Mouse (Mus musculus) neural tube, embryonic 12.5 days (tissue): ENCODE measurements around the gene Sv2c. TPM values are rescaled to one million over a fixed set of nuclear protein-coding genes. Genes with fewer than 3 reads are reported as not detected.

Experiments
- ATAC-seq: fragments of 200-750 bp; cut with Nextera tagmentation; 2 replicates; pipeline ENCODE4 v1.8.0; 2017; ENCODE audit warnings: low read depth, mild to moderate bottlenecking, moderate TSS enrichment, moderate library complexity; ENCODE audit not compliant: low FRiP score
- H3K27ac ChIP-seq: fragments of 300-500 bp; sonication (generic); 2 replicates; pipeline ENCODE4 v1.5.1; 2016
- H3K27me3 ChIP-seq: fragments of 300-500 bp; sonication (generic); replicated peaks from 2 replicates; pipeline ENCODE4 v1.6.1; 2016; ENCODE audit warnings: mild to moderate bottlenecking
- H3K36me3 ChIP-seq: fragments of 300-500 bp; sonication (generic); 2 replicates; pipeline ENCODE4 v1.6.1; 2016; ENCODE audit warnings: mild to moderate bottlenecking
- H3K4me1 ChIP-seq: fragments of 300-500 bp; sonication (generic); 2 replicates; pipeline ENCODE4 v1.6.1; 2016
- H3K4me2 ChIP-seq: fragments of 300-500 bp; sonication (generic); replicated peaks from 2 replicates; pipeline ENCODE4 v1.6.1; 2016; ENCODE audit warnings: mild to moderate bottlenecking
- H3K4me3 ChIP-seq: fragments of 300-500 bp; sonication (generic); 2 replicates; pipeline ENCODE4 v1.5.1; 2016
- H3K9ac ChIP-seq: fragments of 300-500 bp; sonication (generic); 2 replicates; pipeline ENCODE4 v1.6.1; 2016; ENCODE audit warnings: mild to moderate bottlenecking
- H3K9me3 ChIP-seq: fragments of 300-500 bp; sonication (generic); 2 replicates; pipeline ENCODE4 v1.6.1; 2016; ENCODE audit warnings: mild to moderate bottlenecking
- WGBS: fragments of 180-500 bp; shearing (Covaris S2); methylation state at CpG from one replicate; pipeline ENCODE4 v1.1.7; 2016; 5-methylcytosine and 5-hydroxymethylcytosine counted together
- polyA plus RNA-seq: library from polyadenylated mRNA; unstranded; fragments of >200 nt; fragmentation: Nextera tagmentation; extraction: Ambion mirVana; gene quantifications from 2 replicates; pipeline ENCODE4 v1.2.1, GENCODE M21; 2016

The Sv2c gene
- polyA plus RNA-seq, 1 experiment from 2014 or later = 16.4 TPM

DNA sequence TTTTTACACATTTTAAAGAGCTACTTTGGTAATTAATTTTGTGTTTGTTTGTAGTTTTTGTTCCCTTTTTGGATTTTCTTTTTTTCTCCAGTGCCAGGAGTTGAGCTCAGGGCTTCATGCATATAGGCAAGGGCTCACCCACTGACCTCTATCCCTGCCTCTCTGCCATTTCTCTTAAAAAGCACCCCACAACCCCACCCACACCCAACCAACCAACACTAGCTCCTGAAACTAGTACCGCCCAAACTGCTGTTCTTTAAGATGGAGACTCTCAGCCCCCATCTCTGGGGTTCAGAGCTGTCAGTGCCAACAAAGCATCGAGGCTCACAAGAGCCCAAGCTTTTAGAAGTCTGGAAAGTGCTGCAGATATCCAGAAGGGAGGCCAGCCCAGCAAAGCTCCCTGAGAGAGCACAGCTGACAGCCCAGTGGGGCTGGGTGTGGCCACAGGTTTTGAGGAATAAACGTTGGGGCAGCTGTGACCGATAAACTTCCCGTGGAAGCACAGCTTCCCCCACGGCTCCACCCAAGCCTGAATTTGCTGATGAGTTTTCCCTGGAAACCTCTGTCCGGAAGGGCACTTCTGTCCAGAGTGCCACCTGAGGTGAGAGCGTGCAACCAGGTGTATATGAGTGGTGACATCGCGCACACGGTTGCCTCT lies 181.8 kb downstream of the Sv2c start:
- Histone ChIP-seq H3K9me3 (no peaks in the 10 kb centered on the region), H3K9ac (no peak overlapping the region), H3K36me3 (no peaks in the 10 kb centered on the region), H3K4me2 (no peak overlapping the region), H3K27ac (no peak overlapping the region), H3K4me3 (no peak overlapping the region), H3K27me3 (no peaks in the 10 kb centered on the region), H3K4me1 (0 out of 2 replicates have a peak, but pooled peaks cover 4% of the 10 kb centered on the region)
- 83% methylated on average over 11 of the region's 11 CpGs for WGBS
- no peak for ATAC-seq

DNA sequence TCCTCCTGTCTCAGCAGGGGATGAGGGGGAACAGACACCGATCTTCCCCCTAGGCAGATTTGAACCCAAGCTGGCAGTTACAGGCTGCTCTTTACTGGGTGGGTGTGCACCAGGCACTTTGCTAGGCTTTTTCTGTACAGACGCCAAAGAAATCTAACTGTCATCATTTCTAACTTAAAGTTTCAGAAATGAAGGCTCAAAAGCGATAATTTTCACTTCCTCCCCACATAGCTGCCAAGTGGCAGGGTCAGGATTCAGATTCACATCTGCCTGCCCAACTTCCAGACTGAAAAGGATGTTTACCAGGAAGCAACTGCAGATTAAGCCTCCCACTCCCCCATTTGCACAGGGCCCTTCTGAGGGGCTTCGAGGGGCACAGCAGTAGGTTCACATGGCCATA lies 183.0 kb downstream of the Sv2c start:
- 83% methylated on average over 4 of the region's 4 CpGs for WGBS
- ATAC-seq = no peak
- no peak overlapping the region for H3K4me2 ChIP-seq
- H3K27ac ChIP-seq = no peak overlapping the region
- H3K9me3 ChIP-seq = no peaks in the 10 kb centered on the region
- H3K9ac ChIP-seq = no peak overlapping the region
- H3K36me3 ChIP-seq = no peaks in the 10 kb centered on the region
- H3K4me3 ChIP-seq = no peak overlapping the region
- H3K4me1 ChIP-seq = 0 out of 2 replicates have a peak, but pooled peaks cover 4% of the 10 kb centered on the region
- no peaks in the 10 kb centered on the region for H3K27me3 ChIP-seq

DNA sequence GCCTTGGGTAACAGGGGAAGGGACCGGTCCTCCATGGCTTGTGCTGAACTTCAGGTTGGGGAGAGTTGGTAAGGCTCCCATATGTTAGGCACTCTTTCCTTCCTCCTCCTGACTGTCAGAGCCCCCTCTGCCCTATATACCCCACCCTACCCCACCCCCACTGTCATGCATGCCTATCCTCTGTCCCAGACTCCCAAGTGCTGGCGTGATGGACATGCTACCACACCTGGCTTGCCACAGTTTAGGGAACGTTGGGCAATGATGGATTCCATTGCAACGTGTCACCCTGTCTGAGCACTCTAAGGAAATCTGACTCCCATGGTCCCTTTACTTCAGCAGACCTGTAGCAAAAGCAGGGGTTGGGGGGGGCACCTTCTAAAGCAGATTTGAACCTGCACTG lies 183.6 kb downstream of the Sv2c start:
- H3K27me3 ChIP-seq = no peaks in the 10 kb centered on the region
- no peaks in the 10 kb centered on the region for H3K9me3 ChIP-seq
- H3K4me2 ChIP-seq = no peak overlapping the region
- no peak overlapping the region for H3K9ac ChIP-seq
- H3K4me1 ChIP-seq = 0 out of 2 replicates have a peak, but pooled peaks cover 3% of the 10 kb centered on the region
- ATAC-seq = no peak
- H3K4me3 ChIP-seq = no peak overlapping the region
- no peaks in the 10 kb centered on the region for H3K36me3 ChIP-seq
- WGBS = 90% methylated on average over 4 of the region's 4 CpGs
- H3K27ac ChIP-seq = no peak overlapping the region

DNA sequence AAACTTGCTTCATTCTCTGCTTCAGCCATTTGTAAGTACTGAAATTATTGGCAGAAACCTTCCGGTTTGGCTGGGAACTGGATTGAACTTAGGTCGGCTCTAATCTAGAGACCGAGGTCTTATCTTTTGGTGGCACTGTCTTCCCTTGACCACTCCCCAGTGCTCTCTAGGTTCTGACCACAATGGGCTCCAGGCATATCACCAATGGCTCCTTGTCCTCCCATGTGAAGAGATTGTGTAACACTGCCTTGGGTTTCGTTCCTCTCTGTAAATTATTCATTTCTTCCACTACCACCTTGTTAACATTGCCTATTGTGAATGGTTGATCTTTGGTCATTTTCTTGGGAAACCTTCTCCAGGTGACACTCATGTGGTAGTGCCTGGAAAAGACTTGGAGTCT lies 184.0 kb downstream of the Sv2c start:
- Histone ChIP-seq H3K27me3 (no peaks in the 10 kb centered on the region), H3K4me2 (no peak overlapping the region), H3K27ac (no peak overlapping the region), H3K36me3 (no peaks in the 10 kb centered on the region), H3K9me3 (no peaks in the 10 kb centered on the region), H3K4me3 (no peak overlapping the region), H3K4me1 (no peaks in the 10 kb centered on the region), H3K9ac (no peak overlapping the region)
- WGBS = 92% methylated on average over 4 of the region's 4 CpGs
- ATAC-seq = no peak

DNA sequence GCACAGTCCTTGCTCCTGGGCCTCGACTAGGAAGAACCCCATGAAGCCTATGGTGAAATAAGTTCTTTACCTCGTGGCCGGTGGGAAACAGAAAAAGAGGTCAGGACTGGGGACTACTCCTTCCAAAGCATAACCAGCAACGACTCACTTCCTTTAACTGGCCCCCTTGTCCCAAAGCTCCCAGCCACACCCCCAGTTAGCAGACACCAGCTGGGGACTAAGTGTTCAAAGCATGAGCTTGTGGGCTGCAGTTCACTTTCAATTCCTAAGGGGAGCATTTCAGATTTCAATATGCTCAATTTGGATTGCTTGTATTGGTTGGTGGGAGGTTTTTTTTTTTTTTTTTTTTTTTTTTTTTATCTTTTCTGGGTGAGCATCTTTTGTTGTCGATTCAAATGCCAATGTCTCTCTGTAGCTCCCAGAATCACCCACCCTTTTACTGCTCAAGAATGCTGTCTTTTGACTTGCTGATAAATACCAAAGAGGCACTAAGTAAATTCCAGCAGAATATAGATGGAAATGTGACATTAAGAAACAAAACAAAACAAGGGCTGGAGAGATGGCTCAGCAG lies 186.4 kb downstream of the Sv2c start:
- H3K27me3 ChIP-seq = no peaks in the 10 kb centered on the region
- H3K36me3 ChIP-seq = no peaks in the 10 kb centered on the region
- H3K27ac ChIP-seq = no peak overlapping the region
- H3K9ac ChIP-seq = no peak overlapping the region
- no peak overlapping the region for H3K4me3 ChIP-seq
- no peak overlapping the region for H3K4me2 ChIP-seq
- no peaks in the 10 kb centered on the region for H3K9me3 ChIP-seq
- 52% methylated on average over 5 of the region's 5 CpGs for WGBS
- H3K4me1 ChIP-seq = no peaks in the 10 kb centered on the region
- ATAC-seq = no peak

DNA sequence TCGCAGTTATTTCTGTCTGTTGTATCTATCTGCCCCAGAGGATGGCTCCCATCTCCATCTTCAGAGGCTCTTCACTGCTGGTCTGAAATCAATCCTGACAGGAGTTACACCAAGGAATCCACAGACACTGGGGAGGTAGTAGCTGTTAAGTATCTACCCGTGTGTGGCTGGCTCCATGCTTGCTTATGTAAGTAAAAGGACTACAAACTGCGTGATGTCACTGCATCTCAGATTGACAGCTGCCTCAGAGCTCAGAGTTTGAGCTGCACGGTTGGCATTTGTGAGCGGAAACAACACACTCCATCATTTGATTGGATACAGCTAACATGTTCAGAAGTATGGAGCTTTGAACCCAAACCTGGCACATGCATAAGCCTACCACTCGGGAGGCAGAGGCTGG lies 187.8 kb downstream of the Sv2c start:
- Histone ChIP-seq H3K27ac (no peak overlapping the region), H3K9me3 (no peaks in the 10 kb centered on the region), H3K9ac (no peak overlapping the region), H3K27me3 (no peaks in the 10 kb centered on the region), H3K4me3 (no peak overlapping the region), H3K4me2 (no peak overlapping the region), H3K4me1 (no peaks in the 10 kb centered on the region), H3K36me3 (no peaks in the 10 kb centered on the region)
- ATAC-seq = no peak
- 89% methylated on average over 6 of the region's 6 CpGs for WGBS

DNA sequence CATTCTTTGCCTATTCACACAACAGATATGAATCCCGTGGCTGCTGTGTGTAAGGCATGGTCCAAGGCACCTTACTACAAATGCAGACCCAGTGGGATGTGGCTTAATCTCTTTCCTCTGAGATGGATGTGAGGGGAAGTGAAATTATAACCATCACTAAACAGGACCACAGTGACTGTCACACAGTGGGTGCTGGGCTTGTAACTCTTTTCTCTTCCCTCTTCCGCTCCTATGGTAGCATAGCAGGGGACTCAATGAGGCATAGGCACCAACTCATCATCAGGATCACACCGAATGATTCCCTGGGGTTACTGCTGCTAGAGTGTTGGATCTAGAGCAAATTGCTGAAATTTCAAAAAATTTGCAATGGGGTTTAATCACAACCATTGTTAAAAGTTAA lies 188.5 kb downstream of the Sv2c start:
- ATAC-seq = no peak
- no peak overlapping the region for H3K4me3 ChIP-seq
- H3K27ac ChIP-seq = no peak overlapping the region
- WGBS = 77% methylated on average over 3 of the region's 3 CpGs
- no peaks in the 10 kb centered on the region for H3K27me3 ChIP-seq
- no peak overlapping the region for H3K4me2 ChIP-seq
- H3K36me3 ChIP-seq = no peaks in the 10 kb centered on the region
- H3K9ac ChIP-seq = no peak overlapping the region
- H3K9me3 ChIP-seq = no peaks in the 10 kb centered on the region
- no peaks in the 10 kb centered on the region for H3K4me1 ChIP-seq

DNA sequence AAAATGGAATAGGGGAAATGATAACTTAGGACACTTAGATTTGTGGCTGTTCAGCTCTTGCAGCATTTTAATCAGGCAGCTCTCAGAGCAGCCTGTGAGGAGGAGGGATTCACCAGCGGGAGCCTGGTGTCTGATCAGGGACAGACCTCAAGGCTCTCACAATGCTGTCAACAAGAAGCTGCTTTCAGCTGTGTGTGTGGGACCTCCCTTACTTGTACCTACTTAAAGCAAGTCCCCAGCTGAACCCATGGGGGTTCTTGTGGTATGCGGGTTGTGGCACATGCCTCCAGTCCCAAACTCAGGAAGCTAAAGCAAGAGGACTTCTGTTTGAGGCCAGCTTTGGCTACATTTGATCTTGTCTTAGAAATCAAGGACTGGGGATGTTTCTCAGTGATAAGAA lies 189.8 kb downstream of the Sv2c start:
- Histone ChIP-seq H3K4me3 (no peak overlapping the region), H3K27ac (no peak overlapping the region), H3K36me3 (no peaks in the 10 kb centered on the region), H3K27me3 (no peaks in the 10 kb centered on the region), H3K4me2 (no peak overlapping the region), H3K9ac (no peak overlapping the region), H3K4me1 (no peaks in the 10 kb centered on the region), H3K9me3 (no peaks in the 10 kb centered on the region)
- 73% methylated on average over 2 of the region's 2 CpGs for WGBS
- no peak for ATAC-seq

DNA sequence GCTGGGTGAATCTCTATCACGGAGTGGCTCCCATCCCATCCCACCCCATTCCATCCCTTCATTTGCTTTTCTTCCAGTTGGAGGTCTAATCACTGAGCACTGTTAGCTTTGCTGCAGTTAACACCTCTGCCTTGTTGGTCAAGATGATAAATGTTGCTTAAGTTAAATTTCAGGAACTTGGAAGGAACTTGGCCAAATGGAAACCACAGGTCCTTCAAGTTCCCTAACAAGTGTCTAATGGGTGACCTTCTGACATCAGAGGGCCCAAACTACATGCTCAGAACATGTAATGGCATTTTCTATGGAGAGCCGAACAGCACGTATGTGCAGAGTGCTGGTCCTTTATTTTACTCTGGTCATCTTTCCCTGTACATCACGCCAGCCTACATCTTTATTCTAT lies 190.5 kb downstream of the Sv2c start:
- no peaks in the 10 kb centered on the region for H3K4me1 ChIP-seq
- H3K27ac ChIP-seq = no peak overlapping the region
- no peaks in the 10 kb centered on the region for H3K9me3 ChIP-seq
- H3K4me3 ChIP-seq = no peak overlapping the region
- 87% methylated on average over 4 of the region's 4 CpGs for WGBS
- no peak overlapping the region for H3K9ac ChIP-seq
- no peak overlapping the region for H3K4me2 ChIP-seq
- no peaks in the 10 kb centered on the region for H3K36me3 ChIP-seq
- ATAC-seq = no peak
- no peaks in the 10 kb centered on the region for H3K27me3 ChIP-seq

DNA sequence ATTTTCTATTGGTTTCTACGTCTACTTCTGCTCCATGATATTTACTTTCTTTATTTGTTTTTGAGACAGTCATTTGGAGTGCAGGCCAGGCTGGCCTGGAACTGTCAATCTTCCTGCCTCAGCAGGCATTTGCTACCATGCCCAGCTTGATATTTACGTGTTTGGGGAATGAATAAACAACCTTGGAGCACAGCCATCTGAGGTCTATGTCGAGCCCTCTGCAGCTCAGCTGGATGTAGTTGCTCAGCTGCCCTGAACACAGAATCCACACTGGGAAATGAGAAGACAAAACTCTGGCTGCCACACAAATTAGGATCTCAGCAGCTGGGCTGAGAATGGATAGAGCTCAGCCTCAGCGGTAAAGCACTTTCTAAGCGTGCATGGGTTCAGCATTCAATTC lies 191.6 kb downstream of the Sv2c start:
- no peaks in the 10 kb centered on the region for H3K4me1 ChIP-seq
- H3K9me3 ChIP-seq = no peaks in the 10 kb centered on the region
- no peak overlapping the region for H3K9ac ChIP-seq
- no peaks in the 10 kb centered on the region for H3K36me3 ChIP-seq
- ATAC-seq = no peak
- no peak overlapping the region for H3K4me2 ChIP-seq
- H3K27me3 ChIP-seq = no peaks in the 10 kb centered on the region
- 70% methylated on average over 5 of the region's 5 CpGs for WGBS
- H3K27ac ChIP-seq = no peak overlapping the region
- no peak overlapping the region for H3K4me3 ChIP-seq

DNA sequence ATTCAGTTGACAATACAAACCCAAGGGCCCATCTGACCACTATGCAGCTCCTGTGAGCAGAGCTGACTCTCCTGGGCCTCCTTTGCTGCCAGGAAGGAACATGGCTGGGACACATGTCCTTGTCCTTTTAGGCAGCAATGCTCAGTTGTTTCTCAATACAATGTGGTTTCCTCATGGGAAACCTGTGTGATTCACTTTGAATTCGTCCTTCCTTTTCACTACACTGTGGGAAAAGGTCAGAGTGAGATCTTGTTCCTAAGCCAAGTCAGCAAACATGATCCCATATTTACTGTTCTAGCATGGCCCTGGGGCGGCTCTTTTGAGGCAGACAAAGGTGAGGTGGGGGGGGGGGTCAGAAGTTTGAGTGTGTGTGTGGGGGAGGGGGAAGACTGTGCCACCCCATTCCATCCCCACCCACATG lies 208.2 kb downstream of the Sv2c start:
- H3K4me3 ChIP-seq = no peak overlapping the region
- no peaks in the 10 kb centered on the region for H3K27me3 ChIP-seq
- ATAC-seq = no peak
- H3K27ac ChIP-seq = no peak overlapping the region
- H3K36me3 ChIP-seq = no peaks in the 10 kb centered on the region
- no peaks in the 10 kb centered on the region for H3K4me1 ChIP-seq
- H3K9me3 ChIP-seq = peaks cover 8% of the 10 kb centered on the region; the same call in 1 of the 2 replicates
- H3K4me2 ChIP-seq = no peak overlapping the region
- H3K9ac ChIP-seq = no peak overlapping the region
- 76% methylated on average over 2 of the region's 2 CpGs for WGBS

DNA sequence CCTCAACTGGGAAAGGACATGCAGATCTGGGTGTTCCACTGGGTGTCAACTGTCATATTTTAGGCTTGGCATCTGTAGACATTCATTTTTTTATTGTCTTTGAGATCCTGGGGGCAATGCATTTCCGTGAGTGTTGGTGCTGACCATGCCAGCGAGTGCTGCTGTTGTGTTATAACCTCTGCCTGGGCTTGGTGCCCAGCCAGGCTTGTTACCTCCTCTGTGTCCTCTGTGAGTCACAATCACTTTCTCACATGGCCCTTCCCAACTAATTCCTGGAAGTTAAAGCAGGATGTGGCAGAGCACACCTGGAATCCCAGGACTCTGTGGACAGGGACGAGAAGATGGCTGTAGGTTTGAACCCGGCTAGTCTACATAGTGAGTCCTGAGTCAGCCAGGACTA lies 209.8 kb downstream of the Sv2c start:
- no peak for ATAC-seq
- Histone ChIP-seq H3K4me3 (no peak overlapping the region), H3K36me3 (no peaks in the 10 kb centered on the region), H3K9me3 (peaks cover 8% of the 10 kb centered on the region; the same call in 1 of the 2 replicates), H3K9ac (no peak overlapping the region), H3K4me1 (no peaks in the 10 kb centered on the region), H3K27me3 (no peaks in the 10 kb centered on the region), H3K27ac (no peak overlapping the region), H3K4me2 (no peak overlapping the region)
- 93% methylated on average over 4 of the region's 4 CpGs for WGBS
